Mouse (Mus musculus) 416B (cell line): Measurements from ENCODE around the gene Doc2g.
"Not testable (repeated sequence)": the region's sequence is repeated elsewhere in the genome, so short reads cannot be mapped to it uniquely, and the experiment has no call there.

Experiments
- DNase-seq: peaks from one replicate; pipeline ENCODE4 v3.0.0; 2011; ENCODE audit warnings: low read depth

Doc2g gene

GRCm38 (mm10) chr19:4017921-4018587 is 14.9 kb downstream of the Doc2g start:
- no peak for DNase-seq

GRCm38 (mm10) chr19:4018743-4019583 is 15.8 kb downstream of the Doc2g start:
- DNase-seq = peak; percentile 88

GRCm38 (mm10) chr19:4023185-4023584 is 20.1 kb downstream of the Doc2g start:
- no peak for DNase-seq

- DNase-seq = no peak
Measured at GRCm38 (mm10) chr19:4027576-4027975, 24.5 kb downstream of the Doc2g start.

- no peak for DNase-seq
Measured at GRCm38 (mm10) chr19:4032668-4033067, 29.6 kb downstream of the Doc2g start.

GRCm38 (mm10) chr19:4033298-4033697 is 30.2 kb downstream of the Doc2g start:
- no peak for DNase-seq

- DNase-seq = no peak
Measured at GRCm38 (mm10) chr19:4033742-4034141, 30.6 kb downstream of the Doc2g start.

GRCm38 (mm10) chr19:4036327-4037045 is 33.4 kb downstream of the Doc2g start:
- no peak for DNase-seq

- not testable (repeated sequence) for DNase-seq
Measured at GRCm38 (mm10) chr19:4037154-4037787, 34.2 kb downstream of the Doc2g start.

- peak; percentile 90 for DNase-seq
Measured at GRCm38 (mm10) chr19:4037788-4038232, 34.7 kb downstream of the Doc2g start, which contains the start of gene Gstp1. TSS of gene Gstp1 (minus strand) at chr19:4037985.

GRCm38 (mm10) chr19:4040941-4041340 is 37.8 kb downstream of the Doc2g start:
- not testable (repeated sequence) for DNase-seq

GRCm38 (mm10) chr19:4041500-4041899 is 38.4 kb downstream of the Doc2g start:
- DNase-seq = not testable (repeated sequence)

GRCm38 (mm10) chr19:4042124-4042523 is 39.0 kb downstream of the Doc2g start:
- no peak for DNase-seq

- DNase-seq = peak; percentile 72
Measured at GRCm38 (mm10) chr19:4044109-4044508, 41.0 kb downstream of the Doc2g start.

- DNase-seq = peak; percentile 68
Measured at GRCm38 (mm10) chr19:4045966-4046865, 43.1 kb downstream of the Doc2g start, which contains the start of gene Gstp2. TSS of gene Gstp2 (minus strand) at chr19:4046023.

GRCm38 (mm10) chr19:4046866-4047254 is 43.7 kb downstream of the Doc2g start:
- DNase-seq = no peak

- DNase-seq = peak; percentile 89
Measured at GRCm38 (mm10) chr19:4047859-4048258, 44.7 kb downstream of the Doc2g start.

GRCm38 (mm10) chr19:4049069-4049468 is 46.0 kb downstream of the Doc2g start:
- not testable (repeated sequence) for DNase-seq

- DNase-seq = no peak
Measured at GRCm38 (mm10) chr19:4051016-4051415, 47.9 kb downstream of the Doc2g start.

- peak; percentile 64 for DNase-seq
Measured at GRCm38 (mm10) chr19:4051741-4052515, 48.8 kb downstream of the Doc2g start.
